Mouse (Mus musculus): ENCODE measurements around the gene Rapgef4.

The Rapgef4 gene

DNA sequence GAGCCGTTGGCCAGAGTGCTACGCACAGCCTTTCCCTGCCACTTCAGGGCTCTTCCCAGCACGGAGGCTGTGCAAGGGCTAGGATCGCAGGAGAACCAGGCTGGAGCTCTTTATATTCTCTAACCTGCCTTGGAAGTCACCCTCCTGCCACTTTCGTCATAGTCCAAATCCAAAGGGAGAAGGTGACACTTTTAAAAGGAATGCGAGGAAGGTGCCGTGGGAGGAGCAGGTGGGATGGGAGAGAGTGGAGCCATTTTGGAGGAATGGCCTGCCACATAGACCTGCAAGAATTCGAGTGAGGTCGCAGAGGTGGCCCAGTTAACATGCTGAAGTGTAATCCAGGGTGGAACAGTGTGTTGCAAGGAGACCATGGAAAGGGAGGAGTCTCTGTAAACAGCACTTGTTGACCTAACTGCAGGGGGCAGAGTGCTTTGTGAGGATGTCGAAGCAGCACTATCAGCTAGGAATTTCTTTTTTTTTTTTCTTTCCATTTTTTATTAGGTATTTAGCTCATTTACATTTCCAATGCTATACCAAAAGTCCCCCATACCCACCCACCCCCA, 94.0 kb downstream of the Rapgef4 start:
- DNase-seq (ENCODE audit: low spot score in 2 of 2), result no peak

DNA sequence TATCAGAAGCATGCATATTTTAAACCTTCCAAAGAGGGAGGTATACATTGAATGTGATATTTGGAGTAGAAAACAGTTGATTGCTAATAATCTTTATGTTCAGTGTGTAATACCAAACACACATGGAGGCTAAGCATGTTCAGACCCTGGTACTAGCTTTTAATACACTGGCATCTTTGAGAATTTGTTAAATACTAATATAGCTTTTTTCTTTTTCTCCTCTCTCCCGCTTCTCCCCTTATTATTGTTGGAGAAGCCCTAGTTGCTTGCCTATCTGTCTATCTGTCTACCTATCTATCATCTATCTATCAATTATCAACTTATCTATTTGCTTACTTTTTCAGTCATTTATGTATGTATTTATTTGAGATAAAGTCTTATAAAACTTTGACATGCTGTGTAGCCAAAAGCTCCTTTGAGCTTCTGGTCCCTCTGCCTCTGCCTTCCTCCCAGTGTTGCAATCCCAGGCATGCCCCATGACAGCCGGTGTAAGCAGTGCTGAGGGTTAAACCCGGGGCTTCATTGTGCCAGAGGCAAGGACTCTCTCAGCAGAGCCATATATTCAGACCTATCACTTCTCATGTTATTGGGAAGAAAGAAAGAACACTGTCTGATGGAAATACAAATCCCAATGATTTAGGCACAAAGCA, 96.6 kb downstream of the Rapgef4 start:
- no peak for DNase-seq (ENCODE audit: low spot score in 2 of 2)

GRCm38 (mm10) chr2:72078140-72078521, 97.1 kb downstream of the Rapgef4 start:
- no peak for DNase-seq (ENCODE audit: low spot score in 2 of 2)

- no peak for DNase-seq (ENCODE audit: low spot score in 2 of 2)
Observed at GRCm38 (mm10) chr2:72079110-72079509, 98.1 kb downstream of the Rapgef4 start.

- DNase-seq (ENCODE audit: low spot score in 2 of 2), result no peak
Observed at GRCm38 (mm10) chr2:72082846-72083245, 101.8 kb downstream of the Rapgef4 start.

DNA sequence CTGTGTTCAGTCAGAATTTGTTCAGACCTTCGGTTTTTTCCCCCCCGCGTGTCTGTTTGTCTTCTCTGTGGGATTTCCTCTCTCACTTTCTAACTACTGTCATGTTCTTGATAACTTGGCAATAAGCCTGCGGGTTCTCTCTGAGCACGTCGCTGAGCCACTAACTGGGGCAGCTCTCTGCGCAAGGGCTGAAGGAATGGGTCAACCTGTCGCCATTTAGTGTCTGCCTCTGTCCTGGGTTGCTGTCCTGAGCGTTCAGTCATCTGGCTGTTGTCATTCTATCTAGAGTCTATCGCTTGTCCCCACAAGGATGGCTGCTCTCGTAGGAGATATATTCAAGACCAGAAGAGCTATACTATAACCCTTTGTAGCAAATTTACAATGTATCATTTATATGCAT, 107.8 kb downstream of the Rapgef4 start:
- no peak for DNase-seq (ENCODE audit: low spot score in 2 of 2)

DNA sequence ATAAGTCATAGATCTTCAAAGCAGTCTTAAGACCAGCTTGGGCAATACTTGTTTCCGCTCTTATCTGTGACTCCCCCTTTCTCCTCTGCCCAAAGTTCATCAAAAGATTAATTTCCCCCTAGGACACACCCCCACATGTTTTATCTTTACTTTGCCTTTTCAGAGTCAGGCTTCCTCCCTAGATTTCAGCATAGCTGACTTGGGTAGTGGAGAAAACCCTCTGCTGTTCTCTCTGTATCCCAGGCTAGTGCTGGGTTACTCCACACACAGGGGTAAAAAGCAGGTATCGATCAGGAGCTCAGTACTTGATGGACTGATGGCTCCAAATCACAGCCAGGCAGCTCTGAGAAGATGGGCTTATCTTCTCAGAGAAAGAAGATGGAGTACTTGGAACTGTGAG, 109.0 kb downstream of the Rapgef4 start:
- no peak for DNase-seq (ENCODE audit: low spot score in 2 of 2)

- DNase-seq (ENCODE audit: low spot score in 2 of 2), result no peak
Observed at GRCm38 (mm10) chr2:72092046-72092445, 111.0 kb downstream of the Rapgef4 start.

GRCm38 (mm10) chr2:72093402-72094037, 112.5 kb downstream of the Rapgef4 start:
- no peak for DNase-seq (ENCODE audit: low spot score in 2 of 2)

DNA sequence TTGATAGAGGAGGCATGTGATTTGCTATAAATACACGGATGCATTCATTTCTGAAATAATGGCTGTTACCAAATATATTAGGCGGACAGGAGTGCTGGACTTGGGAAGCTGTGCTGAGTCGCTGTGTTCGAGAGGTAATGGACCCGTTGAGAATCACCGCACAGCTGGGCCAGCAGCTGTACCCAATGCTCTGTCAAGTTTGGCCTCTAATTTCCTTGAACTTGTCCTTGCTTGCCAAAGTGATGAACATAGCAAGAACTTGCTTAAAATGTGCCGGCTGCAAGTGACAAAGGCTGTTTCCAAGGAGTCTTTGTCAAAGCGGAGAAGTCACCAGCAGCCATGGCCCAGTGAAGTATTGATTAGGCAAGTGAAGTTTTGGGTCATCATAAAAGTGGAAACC, 113.0 kb downstream of the Rapgef4 start:
- no peak for DNase-seq (ENCODE audit: low spot score in 2 of 2)

DNA sequence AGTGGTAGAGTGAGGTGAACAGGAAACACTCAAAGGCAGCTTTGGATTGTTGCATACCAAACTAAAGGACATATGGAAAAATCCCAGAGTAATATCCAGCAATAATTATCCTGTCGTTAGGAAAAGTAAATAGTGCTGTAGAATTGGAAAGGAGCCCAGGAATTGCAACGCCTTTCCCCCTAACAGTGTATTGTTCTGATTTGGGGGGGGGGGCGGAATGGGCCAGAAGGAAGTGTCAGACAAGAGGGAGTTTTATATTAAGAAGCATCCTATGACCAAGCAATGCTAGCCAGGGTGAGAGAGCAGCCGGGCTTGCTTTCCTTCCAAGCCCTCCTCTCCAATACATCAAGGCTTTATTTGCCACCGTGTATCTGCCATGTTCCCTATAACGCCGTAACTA, 113.4 kb downstream of the Rapgef4 start:
- DNase-seq (ENCODE audit: low spot score in 2 of 2), result no peak

DNA sequence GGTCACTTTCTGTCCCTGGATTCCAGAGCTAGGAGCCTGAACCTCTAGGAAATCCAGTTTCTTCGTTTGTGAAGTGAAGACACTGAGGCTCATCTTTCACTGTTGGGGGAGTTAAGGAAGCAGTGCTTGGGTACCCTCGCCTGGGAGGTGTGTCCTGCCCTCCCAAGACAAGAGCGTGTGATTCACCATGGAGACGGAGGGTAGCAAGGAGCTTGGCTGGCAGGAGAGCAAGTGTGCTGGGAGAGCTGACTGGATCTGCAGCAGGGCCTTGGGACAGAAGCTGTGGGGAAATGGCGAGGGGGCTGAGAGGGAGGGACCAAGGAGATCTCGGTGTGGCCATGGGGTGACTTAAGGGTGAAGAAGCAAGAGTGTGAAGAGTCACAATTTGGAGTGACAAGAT, 114.0 kb downstream of the Rapgef4 start:
- DNase-seq (ENCODE audit: low spot score in 2 of 2), result no peak

GRCm38 (mm10) chr2:72096345-72096744, 115.3 kb downstream of the Rapgef4 start:
- DNase-seq (ENCODE audit: low spot score in 2 of 2), result peak in 1 of 2 experiments; percentile 11

GRCm38 (mm10) chr2:72098366-72098765, 117.3 kb downstream of the Rapgef4 start:
- no peak for DNase-seq (ENCODE audit: low spot score in 2 of 2)

- DNase-seq (ENCODE audit: low spot score in 2 of 2), result no peak
Observed at GRCm38 (mm10) chr2:72104604-72105003, 123.6 kb downstream of the Rapgef4 start.

- no peak for DNase-seq (ENCODE audit: low spot score in 2 of 2)
Observed at GRCm38 (mm10) chr2:72107525-72108180, 126.6 kb downstream of the Rapgef4 start.

DNA sequence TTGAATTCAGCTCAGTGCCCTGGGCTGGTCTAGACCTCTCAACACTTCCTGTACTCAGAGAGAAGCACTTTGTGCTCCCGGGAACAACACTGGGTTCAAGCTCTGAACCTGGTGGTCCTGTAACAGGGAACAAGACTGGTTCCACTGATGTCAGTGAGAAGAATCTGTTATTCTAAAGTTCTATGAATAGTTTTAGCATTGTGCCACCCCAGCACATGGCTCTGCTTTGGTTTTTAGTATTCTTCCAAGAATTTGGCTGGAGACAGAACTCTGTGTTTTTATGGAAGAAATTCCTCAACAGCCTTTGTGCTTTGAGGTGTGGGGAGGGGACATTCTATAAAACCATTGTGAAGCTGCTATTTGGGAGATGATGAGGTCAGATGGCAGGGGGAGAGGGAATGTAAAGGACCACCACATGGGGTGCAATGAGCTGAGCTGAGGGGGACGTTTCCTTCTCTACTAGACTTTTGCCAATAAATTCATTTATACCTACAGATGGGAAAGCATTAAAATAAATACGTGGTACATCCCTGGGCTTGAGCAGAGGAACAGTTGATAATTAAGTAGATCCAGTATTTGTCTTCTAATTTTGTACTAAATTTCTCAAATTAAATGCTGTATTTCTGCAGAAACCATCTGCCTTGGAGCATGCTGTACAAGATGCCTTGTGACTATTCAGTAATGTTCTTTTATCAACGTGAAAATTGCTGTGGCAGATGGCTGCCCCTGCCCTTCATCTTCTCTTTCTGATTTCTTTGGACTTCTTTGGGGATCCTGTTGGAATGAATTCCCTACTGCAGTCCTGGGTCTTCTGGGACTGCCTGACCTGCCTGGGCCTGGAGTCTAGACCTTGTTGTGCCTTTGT, 127.6 kb downstream of the Rapgef4 start:
- DNase-seq (ENCODE audit: low spot score in 2 of 2), result no peak

DNA sequence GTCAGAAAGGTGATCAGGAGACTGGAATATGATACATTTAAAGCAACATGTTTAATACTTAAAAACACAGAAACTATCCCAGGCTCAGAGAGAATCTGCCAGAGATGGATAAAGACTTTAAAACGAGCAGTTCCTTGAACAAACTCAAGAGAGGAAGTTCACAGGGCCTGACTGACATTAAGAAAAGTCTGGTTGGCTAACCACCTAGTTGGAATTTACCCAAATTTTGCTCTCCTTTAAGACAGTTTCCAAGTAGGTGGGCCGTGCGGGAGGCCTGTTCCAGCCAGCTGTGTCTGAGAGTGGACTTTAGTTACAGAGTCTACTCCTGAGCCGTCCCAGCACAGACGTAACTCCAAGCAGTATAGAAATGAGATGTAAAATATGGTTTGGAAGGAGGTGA, 129.4 kb downstream of the Rapgef4 start:
- DNase-seq (ENCODE audit: low spot score in 2 of 2), result no peak

GRCm38 (mm10) chr2:72113716-72114115, 132.7 kb downstream of the Rapgef4 start:
- DNase-seq (ENCODE audit: low spot score in 2 of 2), result no peak

DNA sequence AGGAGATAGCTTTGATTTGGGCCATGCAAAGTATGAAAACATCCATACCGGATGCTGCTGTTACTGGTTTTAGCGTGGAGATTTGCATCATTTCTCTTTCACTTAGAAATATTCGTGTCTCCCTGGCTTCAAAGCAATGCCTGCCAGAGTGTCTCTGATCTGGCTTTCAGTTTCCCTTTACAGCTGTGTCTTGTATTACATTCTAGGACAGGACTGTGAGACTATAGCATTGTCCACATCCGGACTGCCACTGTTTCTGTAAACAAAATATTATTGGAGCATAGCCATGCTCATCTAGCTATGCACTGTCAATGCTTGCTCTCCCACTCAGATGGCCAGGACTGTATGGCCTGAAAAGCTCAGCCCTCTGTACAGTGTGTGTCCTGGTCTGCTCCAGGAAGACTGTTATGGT, 133.1 kb downstream of the Rapgef4 start:
- DNase-seq (ENCODE audit: low spot score in 2 of 2), result no peak

DNA sequence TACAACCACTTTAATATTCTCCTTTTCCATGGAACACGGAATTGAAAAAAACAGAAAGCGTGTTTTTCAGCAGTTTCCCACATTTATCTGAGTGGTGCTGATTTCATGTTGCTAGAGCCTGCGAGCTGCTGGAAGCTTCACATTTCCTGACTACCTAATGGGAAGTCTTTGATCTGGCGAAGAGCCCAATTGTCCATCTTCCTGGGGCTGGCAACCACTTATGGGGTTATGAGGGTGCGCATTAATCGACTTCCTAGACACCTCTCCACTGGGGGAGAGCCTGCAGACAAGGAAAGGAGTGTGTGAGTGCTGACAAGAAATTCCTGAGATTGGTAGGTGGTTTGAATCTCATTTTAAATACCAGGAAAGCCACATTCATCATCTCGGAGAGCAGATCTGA, 135.1 kb downstream of the Rapgef4 start:
- DNase-seq (ENCODE audit: low spot score in 2 of 2), result no peak

DNA sequence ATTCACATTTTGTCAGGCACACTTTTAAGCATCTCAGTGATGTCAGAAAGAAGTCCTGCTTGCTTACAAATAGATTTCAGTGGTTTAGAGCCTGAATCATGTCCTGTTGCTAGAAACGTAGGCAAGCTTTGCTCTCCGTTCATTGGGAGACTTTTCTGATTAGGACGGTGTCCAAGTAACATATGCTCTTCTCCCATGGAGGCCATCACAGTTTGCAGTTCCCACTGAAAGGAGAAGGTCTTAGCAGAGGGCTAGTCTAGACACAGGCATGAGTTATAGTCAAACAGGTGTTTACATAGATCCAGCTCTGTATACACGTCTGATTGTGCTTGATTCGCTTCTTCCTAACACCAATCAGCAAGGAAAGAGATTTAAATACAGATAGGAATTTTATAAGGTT, 135.7 kb downstream of the Rapgef4 start:
- DNase-seq (ENCODE audit: low spot score in 2 of 2), result no peak

Data from urinary bladder, adult 18-20 months (tissue).